Mouse (Mus musculus) heart, postnatal 25 days (tissue): ENCODE measurements around the gene Gadd45a. TPM values are rescaled to one million over a fixed set of nuclear protein-coding genes. Genes with fewer than 3 reads are reported as not detected.
A peak's percentile ranks its signal among the peaks of the same experiment; 100 is the strongest.
"Not testable (repeated sequence)": the region's sequence is repeated elsewhere in the genome, so short reads cannot be mapped to it uniquely, and the experiment has no call there.

Source experiments
- DNase-seq: peaks from one replicate; pipeline ENCODE4 v3.0.0; 2022; ENCODE audit warnings: low spot score
- intact Hi-C: fragments of 180-260 bp; cut with DNase I; formaldehyde crosslinking; loops from one replicate; pipeline ENCODE4 v1.15.1; 2025
- total RNA-seq, 2 experiments: library from RNA; stranded (reverse); gene quantifications; 2 replicates each; pipeline ENCODE4 v1.2.3; 2021

Gene Gadd45a
- total RNA-seq, 2 experiments from 2014 or later, result 16.1 to 20.0 TPM

GRCm38 (mm10) chr6:67027438-67028142 lies 9.7 kb downstream of the Gadd45a start:
- no peak for DNase-seq
- intact Hi-C loops, result no loop called here

GRCm38 (mm10) chr6:67026661-67027060 lies 10.6 kb downstream of the Gadd45a start:
- intact Hi-C loops, result no loop called here
- DNase-seq, result no peak

GRCm38 (mm10) chr6:67023729-67024128 lies 13.5 kb downstream of the Gadd45a start:
- DNase-seq, result no peak
- intact Hi-C loops, result no loop called here

- DNase-seq, result no peak
- intact Hi-C loops, result no loop called here
These were observed 15.9 kb downstream of the Gadd45a start for GRCm38 (mm10) chr6:67021308-67021707.

- not testable (repeated sequence) for DNase-seq
- intact Hi-C loops, result loop anchor here (5.0 kb wide), 1 partner anchor 47 kb away; no protein-coding TSS in a partner anchor
These were observed 18.3 kb downstream of the Gadd45a start for GRCm38 (mm10) chr6:67019001-67019400.

GRCm38 (mm10) chr6:67018365-67018764 lies 18.9 kb downstream of the Gadd45a start:
- intact Hi-C loops, result loop anchor here (5.0 kb wide), 1 partner anchor 46 kb away; no protein-coding TSS in a partner anchor
- DNase-seq, result no peak

GRCm38 (mm10) chr6:67016520-67017111 lies 20.6 kb downstream of the Gadd45a start:
- intact Hi-C loops, result loop anchor here (5.0 kb wide), 1 partner anchor 44 kb away; no protein-coding TSS in a partner anchor
- DNase-seq, result no peak

- DNase-seq, result peak; percentile 36
These were observed 21.3 kb downstream of the Gadd45a start for GRCm38 (mm10) chr6:67015739-67016519.

GRCm38 (mm10) chr6:67014679-67015075 lies 22.6 kb downstream of the Gadd45a start:
- DNase-seq, result no peak
- intact Hi-C loops, result loop anchor here (5.0 kb wide), 1 partner anchor 42 kb away; no protein-coding TSS in a partner anchor

More at GRCm38 (mm10) chr6:67015739-67016519, 21.3 kb downstream of the Gadd45a start:
- intact Hi-C loops, result loop anchor here (5.0 kb wide), 1 partner anchor 44 kb away; no protein-coding TSS in a partner anchor

- intact Hi-C loops, result no loop called here
- no peak for DNase-seq
These were observed 23.1 kb downstream of the Gadd45a start for GRCm38 (mm10) chr6:67013949-67014678.

- DNase-seq, result no peak
These were observed 23.8 kb downstream of the Gadd45a start for GRCm38 (mm10) chr6:67013293-67013948.

GRCm38 (mm10) chr6:67011217-67011518 lies 26.1 kb downstream of the Gadd45a start:
- intact Hi-C loops, result no loop called here
- no peak for DNase-seq

More at GRCm38 (mm10) chr6:67013293-67013948, 23.8 kb downstream of the Gadd45a start:
- intact Hi-C loops, result no loop called here

- no peak for DNase-seq
- intact Hi-C loops, result no loop called here
These were observed 26.7 kb downstream of the Gadd45a start for GRCm38 (mm10) chr6:67010370-67011216.

GRCm38 (mm10) chr6:67009888-67010287 lies 27.4 kb downstream of the Gadd45a start:
- intact Hi-C loops, result no loop called here
- no peak for DNase-seq

- intact Hi-C loops, result no loop called here
- no peak for DNase-seq
These were observed 37.5 kb downstream of the Gadd45a start for GRCm38 (mm10) chr6:66999800-67000199.

GRCm38 (mm10) chr6:66998645-66999044 lies 38.6 kb downstream of the Gadd45a start:
- DNase-seq, result no peak

GRCm38 (mm10) chr6:66996257-66996656 lies 41.0 kb downstream of the Gadd45a start:
- intact Hi-C loops, result no loop called here
- DNase-seq, result no peak

More at GRCm38 (mm10) chr6:66998645-66999044, 38.6 kb downstream of the Gadd45a start:
- intact Hi-C loops, result no loop called here

GRCm38 (mm10) chr6:66995825-66996224 lies 41.4 kb downstream of the Gadd45a start:
- DNase-seq, result no peak
- intact Hi-C loops, result no loop called here
